Mouse (Mus musculus) kidney, embryonic 15.5 days (tissue): ENCODE measurements around the gene Dnajb14. TPM values are rescaled to one million over a fixed set of nuclear protein-coding genes. Genes with fewer than 3 reads are reported as not detected.
"Not testable (repeated sequence)": the region's sequence is repeated elsewhere in the genome, so short reads cannot be mapped to it uniquely, and the experiment has no call there.

Experiments used
- ATAC-seq: fragments of 200-750 bp; cut with Nextera tagmentation; replicated peaks from 2 replicates; pipeline ENCODE4 v1.8.0; 2017; ENCODE audit warnings: moderate TSS enrichment; ENCODE audit not compliant: low FRiP score
- H3K27ac ChIP-seq: fragments of 300-500 bp; sonication (generic); 2 replicates; pipeline ENCODE4 v1.5.1; 2015; ENCODE audit warnings: mild to moderate bottlenecking, inconsistent platforms
- H3K27me3 ChIP-seq: fragments of 300-500 bp; sonication (generic); 2 replicates; pipeline ENCODE4 v1.6.1; 2015; ENCODE audit warnings: inconsistent platforms
- H3K36me3 ChIP-seq: fragments of 300-500 bp; sonication (generic); 2 replicates; pipeline ENCODE4 v1.6.1; 2015; ENCODE audit warnings: inconsistent platforms
- H3K4me1 ChIP-seq: fragments of 300-500 bp; sonication (generic); 2 replicates; pipeline ENCODE4 v1.6.1; 2015; ENCODE audit warnings: inconsistent platforms
- H3K4me2 ChIP-seq: fragments of 300-500 bp; sonication (generic); 2 replicates; pipeline ENCODE4 v1.6.1; 2015; ENCODE audit warnings: moderate library complexity, mild to moderate bottlenecking, inconsistent platforms
- H3K4me3 ChIP-seq: fragments of 300-500 bp; sonication (generic); replicated peaks from 2 replicates; pipeline ENCODE4 v1.5.1; 2015; ENCODE audit warnings: mild to moderate bottlenecking, inconsistent platforms
- H3K9ac ChIP-seq: fragments of 300-500 bp; sonication (generic); 2 replicates; pipeline ENCODE4 v1.6.1; 2015; ENCODE audit warnings: mild to moderate bottlenecking, inconsistent platforms
- H3K9me3 ChIP-seq: fragments of 300-500 bp; sonication (generic); replicated peaks from 2 replicates; pipeline ENCODE4 v1.6.1; 2016; ENCODE audit warnings: inconsistent platforms
- WGBS: fragments of 180-500 bp; shearing (Covaris S2); methylation state at CpG from one replicate; pipeline ENCODE4 v1.1.7; 2015; ENCODE audit warnings: mixed read lengths; 5-methylcytosine and 5-hydroxymethylcytosine counted together
- polyA plus RNA-seq: library from polyadenylated mRNA; unstranded; fragments of >200 nt; fragmentation: Nextera tagmentation; extraction: Ambion mirVana; gene quantifications from 2 replicates; pipeline ENCODE4 v1.2.1, GENCODE M21; 2015

Dnajb14 gene
- polyA plus RNA-seq, 1 experiment from 2014 or later = 10.1 TPM

DNA sequence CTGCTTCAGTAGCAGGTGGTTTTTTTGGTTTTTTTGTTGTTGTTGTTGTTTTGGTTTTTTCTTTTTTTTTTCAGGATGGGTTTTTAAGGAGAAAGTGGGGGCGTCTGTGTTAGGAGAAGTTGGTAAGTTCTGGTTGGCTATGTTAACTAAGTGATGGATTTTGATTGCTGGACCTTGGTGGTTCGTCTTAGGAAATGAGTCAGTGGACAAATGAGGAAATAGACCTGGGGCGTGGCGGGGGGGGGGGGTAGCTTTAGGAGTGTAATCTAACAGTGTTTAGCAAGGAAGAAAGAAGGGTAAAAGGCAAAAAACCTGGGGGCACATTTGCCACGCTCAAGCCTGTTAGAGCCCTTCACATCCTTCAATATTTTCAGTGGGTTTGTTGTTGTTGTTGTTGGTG, 20.9 kb upstream of the Dnajb14 start:
- WGBS = 85% methylated on average over 5 of the region's 5 CpGs
- Histone ChIP-seq H3K27me3 (no peaks in the 10 kb centered on the region), H3K9ac (no peak overlapping the region), H3K36me3 (no peaks in the 10 kb centered on the region), H3K4me2 (no peak overlapping the region), H3K4me3 (no peak overlapping the region), H3K27ac (no peak overlapping the region), H3K4me1 (no peaks in the 10 kb centered on the region), H3K9me3 (no peaks in the 10 kb centered on the region)
- no peak for ATAC-seq

DNA sequence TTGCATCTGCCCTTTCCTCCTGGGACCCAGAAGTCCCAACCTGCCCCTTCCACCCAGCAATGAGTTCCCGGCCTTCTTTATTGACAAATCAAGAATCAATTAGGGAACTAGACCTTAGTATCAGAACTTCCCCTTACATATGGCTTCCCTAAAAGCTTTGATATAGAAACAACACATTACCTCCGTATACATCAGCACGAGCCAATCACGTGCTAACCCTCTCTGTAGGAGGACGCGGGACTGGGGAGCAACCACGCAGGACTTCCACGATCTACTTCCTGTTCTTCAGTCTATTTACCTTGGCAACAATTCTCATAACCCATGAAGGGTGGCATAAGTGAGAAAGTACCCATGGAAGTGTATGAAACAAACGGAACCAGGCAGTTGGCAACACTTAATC, 19.1 kb upstream of the Dnajb14 start:
- no peak for ATAC-seq
- no peaks in the 10 kb centered on the region for H3K4me1 ChIP-seq
- H3K9me3 ChIP-seq = no peaks in the 10 kb centered on the region
- WGBS = 92% methylated on average over 9 of the region's 9 CpGs
- no peaks in the 10 kb centered on the region for H3K27me3 ChIP-seq
- H3K4me2 ChIP-seq = no peak overlapping the region
- no peak overlapping the region for H3K9ac ChIP-seq
- no peaks in the 10 kb centered on the region for H3K36me3 ChIP-seq
- no peak overlapping the region for H3K27ac ChIP-seq
- no peak overlapping the region for H3K4me3 ChIP-seq

- no peak for ATAC-seq
- no peak overlapping the region for H3K9ac ChIP-seq
- WGBS = 90% methylated on average over 5 of the region's 5 CpGs
- no peaks in the 10 kb centered on the region for H3K9me3 ChIP-seq
- no peak overlapping the region for H3K4me3 ChIP-seq
- no peaks in the 10 kb centered on the region for H3K27me3 ChIP-seq
- H3K27ac ChIP-seq = no peak overlapping the region
- H3K4me1 ChIP-seq = no peaks in the 10 kb centered on the region
- no peak overlapping the region for H3K4me2 ChIP-seq
- H3K36me3 ChIP-seq = no peaks in the 10 kb centered on the region
Measured at GRCm38 (mm10) chr3:137849697-137850096, 17.8 kb upstream of the Dnajb14 start.

- Histone ChIP-seq H3K4me3 (no peak overlapping the region), H3K27me3 (no peaks in the 10 kb centered on the region), H3K36me3 (no peaks in the 10 kb centered on the region), H3K9me3 (no peaks in the 10 kb centered on the region), H3K27ac (no peak overlapping the region), H3K4me2 (no peak overlapping the region), H3K4me1 (no peaks in the 10 kb centered on the region), H3K9ac (no peak overlapping the region)
- no peak for ATAC-seq
- 89% methylated on average over 2 of the region's 2 CpGs for WGBS
Measured at GRCm38 (mm10) chr3:137851196-137851595, 16.3 kb upstream of the Dnajb14 start.

- ATAC-seq, H3K4me2 ChIP-seq, H3K27me3 ChIP-seq, H3K9ac ChIP-seq, H3K36me3 ChIP-seq, H3K9me3 ChIP-seq, H3K4me3 ChIP-seq, H3K27ac ChIP-seq, H3K4me1 ChIP-seq: not testable (repeated sequence)
- WGBS = 92% methylated on average over 1 of the region's 1 CpGs
Measured at GRCm38 (mm10) chr3:137853011-137853410, 14.5 kb upstream of the Dnajb14 start.

DNA sequence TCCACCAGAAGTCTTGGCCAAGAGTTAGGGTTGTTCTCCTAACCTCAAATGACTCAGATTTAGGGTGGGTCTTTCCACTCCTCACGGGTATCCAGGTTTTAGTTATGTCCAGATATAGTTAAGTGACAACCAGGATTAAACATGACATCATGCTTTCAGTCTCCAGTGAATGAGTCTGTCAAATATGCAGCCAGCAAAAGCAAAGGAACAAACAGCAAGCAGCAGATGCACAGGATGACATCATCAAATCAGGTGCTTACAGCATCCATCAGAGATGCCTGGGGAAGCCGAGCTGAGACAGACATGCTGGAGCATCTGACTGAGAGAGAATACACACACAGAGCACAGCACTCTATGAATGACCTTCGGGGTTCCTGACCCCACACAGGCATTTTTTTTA, 12.1 kb upstream of the Dnajb14 start:
- H3K4me3 ChIP-seq = no peak overlapping the region
- no peak overlapping the region for H3K4me2 ChIP-seq
- H3K27me3 ChIP-seq = no peaks in the 10 kb centered on the region
- no peaks in the 10 kb centered on the region for H3K36me3 ChIP-seq
- H3K27ac ChIP-seq = no peak overlapping the region
- 73% methylated on average over 3 of the region's 3 CpGs for WGBS
- no peak for ATAC-seq
- no peak overlapping the region for H3K9ac ChIP-seq
- H3K9me3 ChIP-seq = no peaks in the 10 kb centered on the region
- no peaks in the 10 kb centered on the region for H3K4me1 ChIP-seq

- H3K9me3 ChIP-seq = no peaks in the 10 kb centered on the region
- no peak for ATAC-seq
- 66% methylated on average over 7 of the region's 7 CpGs for WGBS
Measured at GRCm38 (mm10) chr3:137856061-137856460, 11.4 kb upstream of the Dnajb14 start.

DNA sequence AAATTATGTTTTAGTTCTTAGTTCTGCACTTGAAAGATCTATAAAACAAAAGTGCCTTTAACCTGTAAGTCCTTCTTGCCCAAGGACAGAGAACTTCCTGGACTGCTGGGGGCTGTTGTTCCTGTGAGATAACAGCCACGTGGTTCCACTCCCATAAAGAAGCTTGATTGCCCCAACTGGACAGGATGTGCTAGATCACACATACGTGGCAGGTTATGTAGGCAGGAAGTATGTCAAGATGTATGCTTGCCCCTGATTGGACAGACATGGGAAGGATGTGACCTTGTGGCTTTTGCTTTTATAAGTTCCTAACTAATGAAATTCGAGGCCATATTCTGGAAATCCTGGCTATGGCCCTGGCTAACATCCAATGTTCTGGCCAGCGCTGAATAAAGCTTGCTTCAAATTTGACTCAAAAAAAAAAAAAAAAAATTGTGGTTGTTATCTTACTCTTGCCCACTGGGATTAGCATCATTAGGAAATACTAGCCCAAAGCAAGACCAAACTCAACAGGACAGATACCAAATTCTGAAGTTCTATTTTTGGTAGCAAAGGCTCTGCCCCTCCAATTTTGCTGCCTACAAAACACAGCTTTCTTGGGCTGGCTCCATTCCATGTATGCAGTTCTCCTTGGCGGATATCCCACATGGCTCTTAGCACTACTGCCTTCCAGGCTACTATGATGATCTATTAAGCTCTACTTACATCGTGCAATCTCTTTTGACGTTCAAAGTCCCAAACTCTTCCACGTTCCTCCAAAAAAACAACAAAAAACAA, 6.9 kb upstream of the Dnajb14 start:
- Histone ChIP-seq H3K4me2 (no peak overlapping the region), H3K36me3 (no peaks in the 10 kb centered on the region), H3K4me3 (no peak overlapping the region), H3K9me3 (no peaks in the 10 kb centered on the region), H3K27ac (no peak overlapping the region), H3K4me1 (peaks cover 5% of the 10 kb centered on the region), H3K9ac (no peak overlapping the region), H3K27me3 (no peaks in the 10 kb centered on the region)
- WGBS = 61% methylated on average over 8 of the region's 8 CpGs
- ATAC-seq = no peak

More at GRCm38 (mm10) chr3:137856061-137856460, 11.4 kb upstream of the Dnajb14 start:
- no peaks in the 10 kb centered on the region for H3K27me3 ChIP-seq
- no peak overlapping the region for H3K27ac ChIP-seq
- no peaks in the 10 kb centered on the region for H3K4me1 ChIP-seq
- no peaks in the 10 kb centered on the region for H3K36me3 ChIP-seq
- H3K4me3 ChIP-seq = no peak overlapping the region
- H3K4me2 ChIP-seq = no peak overlapping the region
- no peak overlapping the region for H3K9ac ChIP-seq

DNA sequence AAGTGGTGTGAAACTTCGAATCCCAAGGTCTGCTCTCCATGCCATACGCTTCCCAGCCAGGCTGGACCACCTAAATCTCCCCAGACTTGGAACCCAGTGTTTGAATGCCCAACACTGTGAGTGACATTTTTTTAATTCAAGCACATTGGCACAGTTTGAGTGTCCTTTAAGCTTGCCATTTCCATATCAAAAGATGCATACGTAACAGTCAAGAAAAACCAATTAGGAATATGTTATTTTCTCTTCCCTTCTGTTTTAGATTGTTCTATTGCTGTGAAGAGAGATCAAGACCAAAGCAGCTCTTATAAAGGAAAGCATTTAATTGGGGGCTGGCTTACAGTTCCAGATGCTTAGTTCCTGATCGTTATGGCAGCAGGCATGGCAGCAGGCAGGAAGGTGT, 6.0 kb upstream of the Dnajb14 start:
- peaks cover 6% of the 10 kb centered on the region; the same call in 1 of the 2 replicates for H3K36me3 ChIP-seq
- no peak overlapping the region for H3K4me3 ChIP-seq
- H3K27ac ChIP-seq = no peak overlapping the region
- H3K9ac ChIP-seq = no peak overlapping the region
- peaks cover 9% of the 10 kb centered on the region for H3K4me1 ChIP-seq
- H3K9me3 ChIP-seq = no peaks in the 10 kb centered on the region
- no peaks in the 10 kb centered on the region for H3K27me3 ChIP-seq
- 96% methylated on average over 4 of the region's 4 CpGs for WGBS
- H3K4me2 ChIP-seq = no peak overlapping the region
- no peak for ATAC-seq

DNA sequence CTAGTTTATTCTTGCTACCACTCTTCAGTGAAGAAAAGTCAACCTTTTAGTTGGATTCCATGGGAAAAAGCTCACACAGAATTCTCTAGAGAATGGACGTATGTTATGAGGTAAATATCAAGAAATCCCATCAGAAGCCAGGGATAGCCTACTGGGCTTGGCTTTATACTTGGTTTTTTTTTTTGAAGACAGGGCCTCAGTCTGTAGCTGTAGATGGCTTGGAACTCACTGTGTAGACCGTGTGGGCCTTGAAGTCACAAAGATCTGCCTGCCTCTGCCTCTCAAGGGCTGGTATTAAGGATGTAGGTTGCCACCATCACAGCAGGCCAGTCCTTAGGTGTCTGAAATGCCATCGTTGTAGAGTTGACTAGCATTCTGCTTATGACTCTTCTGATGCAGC, 4.9 kb upstream of the Dnajb14 start:
- H3K9me3 ChIP-seq = no peaks in the 10 kb centered on the region
- no peaks in the 10 kb centered on the region for H3K27me3 ChIP-seq
- H3K9ac ChIP-seq = no peak overlapping the region
- H3K4me1 ChIP-seq = peaks cover 16% of the 10 kb centered on the region
- no peak for ATAC-seq
- no peak overlapping the region for H3K4me2 ChIP-seq
- WGBS = 89% methylated on average over 3 of the region's 3 CpGs
- no peak overlapping the region for H3K4me3 ChIP-seq
- no peak overlapping the region for H3K27ac ChIP-seq
- peaks cover 12% of the 10 kb centered on the region; the same call in 1 of the 2 replicates for H3K36me3 ChIP-seq

DNA sequence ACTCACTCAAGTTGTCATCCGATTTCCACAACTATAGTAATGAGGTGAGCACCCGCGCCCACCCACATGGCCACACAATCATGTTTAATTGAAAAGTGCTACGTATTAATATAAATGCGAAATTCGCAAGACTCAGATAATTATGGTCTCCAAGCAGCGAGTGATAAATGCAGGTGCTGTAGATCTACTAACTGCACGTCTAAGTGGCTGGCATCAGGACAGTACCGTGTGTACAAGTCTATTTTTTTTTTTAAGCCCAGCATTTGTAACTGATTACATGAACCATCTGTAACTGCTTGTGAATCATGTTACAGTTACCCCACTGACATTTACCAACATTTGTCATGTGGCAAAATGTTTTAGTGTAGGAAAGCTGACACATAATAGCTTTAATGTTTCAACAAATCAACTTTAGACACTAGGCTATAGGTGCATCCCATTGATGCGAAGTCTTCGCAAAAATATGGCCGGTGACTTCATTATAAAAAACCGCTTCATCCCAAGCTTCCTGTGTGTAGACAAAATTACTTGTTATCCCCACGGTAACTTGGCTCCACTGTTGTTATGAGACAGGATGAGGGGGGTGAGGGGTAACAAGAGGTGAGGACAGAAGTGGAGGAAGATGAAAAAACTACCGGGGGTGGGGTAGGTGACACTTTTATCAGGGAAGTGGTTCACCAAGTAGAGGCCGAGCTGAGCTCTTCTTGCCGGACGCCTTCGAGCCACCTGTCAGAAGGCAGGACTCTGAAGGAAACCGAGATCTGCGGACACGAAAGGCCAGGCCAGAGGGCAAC, 3.9 kb upstream of the Dnajb14 start:
- no peaks in the 10 kb centered on the region for H3K27me3 ChIP-seq
- WGBS = 33% methylated on average over 22 of the region's 22 CpGs
- H3K4me3 ChIP-seq = peak overlapping the region; percentile 85
- no peak for ATAC-seq
- H3K4me2 ChIP-seq = peak overlapping the region; percentile 68
- H3K27ac ChIP-seq = peak overlapping the region; percentile 95
- peak overlapping the region; percentile 76 for H3K9ac ChIP-seq
- no peaks in the 10 kb centered on the region for H3K9me3 ChIP-seq
- peaks cover 21% of the 10 kb centered on the region for H3K4me1 ChIP-seq
- H3K36me3 ChIP-seq = peaks cover 12% of the 10 kb centered on the region; the same call in 1 of the 2 replicates
